Mouse (Mus musculus) heart, postnatal 0 days (tissue): ENCODE measurements around the gene Rnaset2b.
"Not testable (repeated sequence)": the region's sequence is repeated elsewhere in the genome, so short reads cannot be mapped to it uniquely, and the experiment has no call there.

ENCODE experiments used
- CTCF ChIP-seq: IDR thresholded peaks from 2 replicates; pipeline ENCODE4 v1.5.1; 2016; ENCODE audit warnings: antibody characterized with exemption, control low read depth, low read depth
- EP300 ChIP-seq: IDR thresholded peaks from 2 replicates; pipeline ENCODE4 v1.6.1; 2016; ENCODE audit warnings: antibody characterized with exemption, low read depth

- TF ChIP-seq CTCF, EP300: not testable (repeated sequence)
Observed at GRCm38 (mm10) chr17:6959543-6960259, 10.7 kb upstream of the Rnaset2b start.
